Mouse (Mus musculus): ENCODE measurements at regions not wholly inside any gene's neighbourhood (a gene's known extent, or its start where the extent isn't known, plus 50 kb on each side); places are given as distances from the start of the nearest gene placed in this dataset.

DNA sequence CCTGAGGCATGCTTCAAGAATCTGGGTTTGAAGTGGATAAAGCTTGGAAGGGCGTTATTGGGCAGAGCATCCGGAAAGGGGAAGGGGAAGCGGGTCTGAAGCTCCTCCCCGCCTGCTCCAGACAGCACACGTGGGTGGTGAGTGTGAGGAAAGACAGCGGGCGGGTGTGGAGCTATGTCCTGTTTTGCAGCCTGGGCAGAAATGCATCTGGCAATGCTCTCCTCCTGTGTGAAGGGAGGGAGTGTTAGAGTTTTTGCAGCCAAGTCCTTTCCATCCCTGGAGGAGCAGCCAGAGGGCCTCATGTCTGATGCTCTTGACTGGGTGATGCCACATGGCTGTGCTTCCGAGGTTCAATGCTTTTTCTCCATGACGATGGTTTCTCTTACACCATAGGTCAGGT, 73.4 kb upstream of the Fndc3a start:
- DNase-seq (ENCODE audit: low spot score in 2 of 2), result peak in 1 of 2 experiments; percentile 27

DNA sequence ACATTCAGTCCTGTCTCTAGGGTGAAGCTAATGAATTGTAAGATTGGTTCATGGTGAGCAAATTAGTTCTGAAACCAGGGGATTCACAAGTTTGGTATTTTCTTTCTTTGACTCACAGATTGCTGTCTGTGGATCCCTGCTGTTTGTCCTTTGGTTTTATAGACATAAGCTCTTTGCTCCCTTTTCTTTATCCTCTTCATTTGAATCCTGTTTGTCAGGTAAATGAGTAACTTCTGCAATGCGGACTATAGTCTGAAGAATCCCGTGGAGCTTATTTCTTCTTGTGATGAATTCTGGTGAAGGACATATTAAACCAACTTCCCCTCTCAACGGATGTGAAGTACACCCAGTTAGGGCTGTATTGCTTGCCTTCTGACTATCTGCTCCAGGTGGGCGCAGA, 69.6 kb upstream of the Fndc3a start:
- DNase-seq (ENCODE audit: low spot score in 2 of 2), result no peak

DNA sequence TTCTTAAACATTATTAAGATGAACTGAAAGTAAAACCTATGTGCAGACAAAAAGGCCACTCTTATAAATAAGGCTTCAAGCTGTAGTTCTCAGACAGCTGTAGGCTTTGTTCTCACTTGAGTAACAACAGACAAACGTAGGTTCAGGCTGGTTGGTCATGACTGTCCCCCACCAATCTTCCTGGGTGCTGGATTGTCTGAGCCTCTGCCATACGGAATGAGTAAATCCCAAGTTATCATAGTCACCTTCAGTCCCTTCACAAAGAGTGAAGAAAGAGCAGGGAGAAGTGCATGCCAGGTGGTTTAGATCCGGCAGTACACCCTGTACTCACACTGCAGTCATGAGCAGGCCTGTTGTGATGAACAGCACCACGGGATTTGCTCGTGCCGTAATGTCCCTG, 69.0 kb upstream of the Fndc3a start:
- no peak for DNase-seq (ENCODE audit: low spot score in 2 of 2)

DNA sequence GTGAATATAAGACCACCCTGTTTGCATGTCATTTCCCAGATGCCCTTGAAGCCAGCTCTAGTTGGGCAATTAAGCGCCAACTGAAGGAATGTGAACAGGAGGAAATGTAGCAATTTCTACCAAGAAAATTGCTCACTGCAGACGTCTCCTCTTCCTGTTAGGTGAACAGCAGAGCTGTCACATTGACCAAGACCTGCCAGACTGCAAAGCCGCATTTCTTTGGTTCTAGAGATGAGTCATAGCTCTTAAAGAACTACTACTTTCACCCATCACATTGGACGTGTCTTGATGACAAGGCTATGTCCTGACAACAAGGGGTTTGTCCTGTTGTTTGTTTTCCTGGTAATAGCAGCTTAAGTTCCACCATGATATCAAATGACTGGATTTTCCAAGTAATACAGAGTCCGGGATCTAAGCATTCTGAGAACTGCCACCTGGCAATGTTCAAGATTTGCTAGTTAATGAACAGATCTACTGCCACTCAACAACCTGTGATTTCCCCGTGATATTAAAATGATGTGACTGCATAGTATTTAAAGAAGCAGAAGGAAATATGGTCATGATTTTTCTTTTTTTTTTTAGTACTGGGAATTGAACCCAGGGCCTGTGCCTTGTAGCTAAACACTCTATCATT, 68.2 kb upstream of the Fndc3a start:
- DNase-seq (ENCODE audit: low spot score in 2 of 2), result no peak

DNA sequence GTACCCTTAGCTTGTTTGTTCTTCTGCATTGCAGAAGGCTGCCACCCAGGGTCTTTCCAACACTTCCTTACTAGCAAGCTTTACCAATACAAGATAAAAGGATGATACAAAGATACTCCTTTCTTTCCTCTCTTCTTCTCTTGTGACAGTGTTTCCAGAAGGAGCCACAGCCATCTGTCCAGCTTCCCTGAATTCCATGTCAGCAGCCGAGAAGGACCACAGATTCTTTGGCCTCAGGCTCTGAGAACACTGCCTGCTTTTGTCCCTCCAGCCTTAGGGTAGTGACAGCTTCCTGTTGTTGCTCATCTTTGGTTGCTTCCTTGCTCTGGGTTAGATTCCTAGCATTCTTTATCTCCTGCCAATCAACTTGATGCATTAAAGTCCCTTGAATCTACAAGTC, 60.4 kb upstream of the Fndc3a start:
- DNase-seq (ENCODE audit: low spot score in 2 of 2), result no peak

DNA sequence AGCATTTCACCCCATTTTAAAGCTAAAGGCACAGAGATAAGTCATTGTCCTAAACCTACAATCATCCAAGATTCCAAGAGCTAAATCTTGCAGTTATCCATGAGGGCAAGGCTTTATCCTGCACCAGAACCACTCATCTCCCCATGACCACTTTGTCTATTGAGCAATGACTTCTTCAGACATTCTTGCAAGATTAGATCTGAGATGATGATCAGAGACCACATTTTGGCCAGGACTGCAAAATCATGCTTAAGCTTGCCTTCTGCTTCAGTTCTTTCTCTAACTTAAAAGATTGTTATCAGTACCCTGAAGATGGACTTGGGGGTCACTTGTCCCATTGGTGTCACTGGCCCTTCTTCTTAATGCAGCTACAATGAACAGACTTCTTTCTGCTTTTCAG, 50.3 kb upstream of the Fndc3a start:
- DNase-seq (ENCODE audit: low spot score in 2 of 2), result no peak
